15 mouse cellular contexts compared by ENCODE assay signal in the genomic region with DNA sequence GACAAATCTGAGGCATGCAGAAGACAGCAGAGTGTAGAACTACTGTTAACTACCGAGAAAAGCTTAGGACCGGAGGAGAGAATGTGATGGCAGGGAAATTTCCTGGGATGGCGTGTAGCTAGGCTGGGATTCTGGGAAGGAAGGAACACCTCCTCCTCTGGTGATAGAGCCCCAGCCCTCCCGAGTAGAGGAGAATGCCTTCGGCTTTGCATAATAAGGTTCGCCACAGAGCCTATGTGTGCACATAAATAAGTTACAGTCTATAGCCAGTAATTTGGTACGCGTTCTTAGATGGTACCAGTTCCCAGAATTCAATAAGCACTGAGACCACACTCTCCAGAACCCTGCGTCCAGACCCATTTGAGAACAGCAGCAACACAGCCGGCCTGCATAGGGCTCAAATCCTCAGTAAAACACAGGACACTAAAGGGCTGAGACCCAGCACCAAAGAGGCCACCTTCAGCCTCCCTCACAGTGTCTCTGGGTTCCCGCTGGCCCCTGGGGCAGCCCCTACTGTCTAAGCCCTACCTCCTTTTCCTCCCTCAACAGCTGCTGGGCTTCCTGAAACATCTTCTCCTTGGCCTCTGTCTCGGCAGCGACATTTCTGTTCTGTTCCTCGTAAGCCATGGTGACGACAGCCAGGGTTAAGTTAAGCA. TPM values are rescaled to one million over a fixed set of nuclear protein-coding genes. Genes with fewer than 3 reads are reported as not detected.
A peak's percentile ranks its signal among the peaks of the same experiment; 100 is the strongest.
DNase-seq lines count a peak whose midpoint lies in the region; ATAC-seq lines count a peak whose summit lies in the region.
"Had no signal": no experiment of that assay in that cellular context is flagged by ENCODE, and none has a peak within 500 bp of the region (broad histone marks: within the 10 kb centered on the region; RNA-seq: fewer than 3 reads in every experiment).

No protein-coding gene starts in this region.

- peak overlapping the region; percentile 11; the same call in 1 of the 2 replicates for H3K4me2 ChIP-seq in forebrain, embryonic 14.5 days (ENCODE audit: low read length)
- no peak overlapping the region for H3K4me2 ChIP-seq in heart, embryonic 11.5 days
- H3K4me2 ChIP-seq: heart, embryonic 13.5 days; liver, embryonic 13.5 days had no signal

- WGBS in forebrain, embryonic 14.5 days: 21% methylated on average over 15 of the region's 15 CpGs
- 53% methylated on average over 15 of the region's 15 CpGs for WGBS in midbrain, embryonic 10.5 days
- WGBS in heart, embryonic 11.5 days (ENCODE audit: insufficient replicate concordance): 56% methylated on average over 15 of the region's 15 CpGs

- H3K4me1 ChIP-seq in forebrain, embryonic 14.5 days (ENCODE audit: control insufficient read depth, insufficient read depth, low read length): peaks cover 26% of the 10 kb centered on the region
- H3K4me1 ChIP-seq in midbrain, embryonic 10.5 days: peaks cover 42% of the 10 kb centered on the region
- peaks cover 14% of the 10 kb centered on the region for H3K4me1 ChIP-seq in heart, embryonic 11.5 days (ENCODE audit: control insufficient read depth, insufficient read depth, low read length)

- H3K27ac ChIP-seq in forebrain, embryonic 14.5 days (ENCODE audit: low read depth, low read length): peak overlapping the region; percentile 77
- peak overlapping the region; percentile 68 for H3K27ac ChIP-seq in midbrain, embryonic 10.5 days (replicated peaks)
- no peak overlapping the region for H3K27ac ChIP-seq in heart, embryonic 11.5 days (ENCODE audit: low read depth, low read length)
- H3K27ac ChIP-seq: heart, embryonic 13.5 days; liver, embryonic 13.5 days had no signal

- H3K4me3 ChIP-seq in forebrain, embryonic 14.5 days (ENCODE audit: low read depth, low read length): no peak overlapping the region
- H3K4me3 ChIP-seq in midbrain, embryonic 10.5 days: peak overlapping the region; percentile 27
- H3K4me3 ChIP-seq in heart, embryonic 11.5 days (ENCODE audit: low read depth, low read length): no peak overlapping the region
- H3K4me3 ChIP-seq: heart, embryonic 13.5 days; liver, embryonic 13.5 days had no signal

- H3K9ac ChIP-seq in forebrain, embryonic 14.5 days (ENCODE audit: low read length): peak overlapping the region; percentile 35; the same call in 1 of the 2 replicates
- H3K9ac ChIP-seq in heart, embryonic 11.5 days (ENCODE audit: low read depth, low read length): no peak overlapping the region
- H3K9ac ChIP-seq: heart, embryonic 13.5 days; liver, embryonic 13.5 days had no signal

- ATAC-seq in forebrain, embryonic 14.5 days: peak; percentile 64
- ATAC-seq in heart, embryonic 11.5 days (replicated peaks; ENCODE audit: insufficient number of reproducible peaks, low FRiP score, low TSS enrichment): no peak
- no peak for ATAC-seq in megakaryocyte, adult 5-6 weeks (ENCODE audit: poor library complexity, severe bottlenecking)

- H3K9me3 ChIP-seq in forebrain, embryonic 14.5 days (replicated peaks; ENCODE audit: control insufficient read depth, low read length): no peaks in the 10 kb centered on the region
- no peaks in the 10 kb centered on the region for H3K9me3 ChIP-seq in midbrain, embryonic 10.5 days (replicated peaks)
- no peaks in the 10 kb centered on the region; the same call in 1 of the 2 replicates for H3K9me3 ChIP-seq in heart, embryonic 11.5 days (replicated peaks; ENCODE audit: control insufficient read depth, low read length)
- H3K9me3 ChIP-seq: heart, embryonic 13.5 days; liver, embryonic 13.5 days had no signal

- H3K36me3 ChIP-seq in forebrain, embryonic 14.5 days (ENCODE audit: control insufficient read depth, insufficient read depth, low read length): no peaks in the 10 kb centered on the region
- H3K36me3 ChIP-seq in midbrain, embryonic 10.5 days: no peaks in the 10 kb centered on the region
- no peaks in the 10 kb centered on the region for H3K36me3 ChIP-seq in heart, embryonic 11.5 days (ENCODE audit: control insufficient read depth, insufficient read depth, low read length)
- H3K36me3 ChIP-seq: heart, embryonic 13.5 days; liver, embryonic 13.5 days had no signal

- H3K27me3 ChIP-seq in forebrain, embryonic 14.5 days (replicated peaks; ENCODE audit: control insufficient read depth, insufficient read depth, low read length): no peaks in the 10 kb centered on the region
- peaks cover 25% of the 10 kb centered on the region for H3K27me3 ChIP-seq in midbrain, embryonic 10.5 days (ENCODE audit: low read depth, poor library complexity, severe bottlenecking)
- no peaks in the 10 kb centered on the region for H3K27me3 ChIP-seq in heart, embryonic 11.5 days (ENCODE audit: control insufficient read depth, insufficient read depth, low read length)
- H3K27me3 ChIP-seq: heart, embryonic 13.5 days; liver, embryonic 13.5 days had no signal

- peak; percentile 16 for DNase-seq in embryo, embryonic 11 days
- no peak for DNase-seq in embryo, embryonic 9.5 days (ENCODE audit: extremely low spot score)
- peak; percentile 47 for DNase-seq in CD4-positive, CD25-positive, alpha-beta regulatory T cell, adult 2 months (ENCODE audit: low read depth, low spot score)
- peak; percentile 41 for DNase-seq in forebrain, embryonic 14.5 days (ENCODE audit: low spot score)
- peak; percentile 15 for DNase-seq in midbrain, embryonic 10.5 days (ENCODE audit: low spot score)
- no peak for DNase-seq in heart, adult 9 months (ENCODE audit: low spot score in 2 of 2)
- DNase-seq: adrenal gland, postnatal 10 days; cerebellum, adult 9-11 months; gastrocnemius, postnatal 14 days; liver, embryonic 13.5 days; lung, postnatal 14 days had no signal

RNA-seq across cellular contexts. Expression of gene Scn11a, which starts 21.3 kb away (rescaled TPM):
- 0.14 and 0.15 TPM in 2 replicates for polyA plus RNA-seq in forebrain, embryonic 14.5 days (2014; fragmentation: Nextera tagmentation; extraction: Ambion mirVana)
- 0.21 and 0.36 TPM in 2 replicates for polyA plus RNA-seq in midbrain, embryonic 10.5 days (2016; fragmentation: Nextera tagmentation; extraction: Ambion mirVana)
- 0.06 and 0.14 TPM in 2 replicates for polyA plus RNA-seq in heart, embryonic 11.5 days (2014; fragmentation: Nextera tagmentation; extraction: Ambion mirVana)
- not detected in 2 replicates for total RNA-seq in megakaryocyte, adult 5-6 weeks (2015)
- not detected in 2 replicates for total RNA-seq in megakaryocyte, adult 5-6 weeks (2017)
- total RNA-seq: gastrocnemius, postnatal 14 days; monocyte, adult 5-6 weeks had no signal
- polyA plus RNA-seq: heart, embryonic 13.5 days; liver, embryonic 13.5 days had no signal

Comparison
In these comparisons a context has a peak if more than half of its experiments do, and no peak if none do; other contexts are left out.
1. DNase-seq: peak in embryo, embryonic 11 days (single experiment), CD4-positive, CD25-positive, alpha-beta regulatory T cell, adult 2 months (single experiment), forebrain, embryonic 14.5 days (single experiment) and midbrain, embryonic 10.5 days (single experiment); none in embryo, embryonic 9.5 days (single experiment) and heart, adult 9 months (0 of 2).